Mouse (Mus musculus) right cerebral cortex, postnatal 10 days (tissue): ENCODE data around the gene Rps8.
"Not testable (repeated sequence)": the region's sequence is repeated elsewhere in the genome, so short reads cannot be mapped to it uniquely, and the experiment has no call there.

Experiments
- DNase-seq, 2 experiments: peaks; one replicate each; pipeline ENCODE4 v3.0.0; 2021; ENCODE audit warnings: low spot score in 2 of 2

The Rps8 gene

GRCm38 (mm10) chr4:117155792-117156355, at the start of gene Rps8:
Gene Rps8 (minus strand): TSS chr4:117156243.
- peak; percentile 92 for DNase-seq

- no peak for DNase-seq
Observed at GRCm38 (mm10) chr4:117202992-117203354, 46.9 kb upstream of the Rps8 start.

- no peak for DNase-seq
Observed at GRCm38 (mm10) chr4:117202046-117202991, 46.3 kb upstream of the Rps8 start.

GRCm38 (mm10) chr4:117191804-117192203, 35.8 kb upstream of the Rps8 start:
- DNase-seq: no peak

GRCm38 (mm10) chr4:117190660-117191059, 34.6 kb upstream of the Rps8 start:
- no peak for DNase-seq

GRCm38 (mm10) chr4:117189856-117190543, 34.0 kb upstream of the Rps8 start:
- peak; percentile 36 to 63 for DNase-seq

- DNase-seq: peak; percentile 87 to 91
Observed at GRCm38 (mm10) chr4:117189382-117189855, 33.4 kb upstream of the Rps8 start.

- DNase-seq: no peak
Observed at GRCm38 (mm10) chr4:117188969-117189368, 32.9 kb upstream of the Rps8 start.

- not testable (repeated sequence) for DNase-seq
Observed at GRCm38 (mm10) chr4:117182759-117183096, 26.7 kb upstream of the Rps8 start.

- DNase-seq: peak; percentile 96
Observed at GRCm38 (mm10) chr4:117181863-117182758, 26.1 kb upstream of the Rps8 start, which contains the start of gene Kif2c. Gene Kif2c (minus strand): TSS chr4:117182639.

- DNase-seq: no peak
Observed at GRCm38 (mm10) chr4:117169936-117170335, 13.9 kb upstream of the Rps8 start.

GRCm38 (mm10) chr4:117161183-117161582, 5.1 kb upstream of the Rps8 start:
- no peak for DNase-seq

- no peak for DNase-seq
Observed at GRCm38 (mm10) chr4:117159666-117160065, 3.6 kb upstream of the Rps8 start.

GRCm38 (mm10) chr4:117156372-117156771, 329 bp upstream of the Rps8 start:
- no peak for DNase-seq

GRCm38 (mm10) chr4:117155020-117155791, 837 bp downstream of the Rps8 start:
- peak in 1 of 2 experiments; percentile 33 for DNase-seq

GRCm38 (mm10) chr4:117152714-117153113, 3.3 kb downstream of the Rps8 start:
- peak in 1 of 2 experiments; percentile 24 for DNase-seq

- DNase-seq: no peak
Observed at GRCm38 (mm10) chr4:117151416-117151815, 4.6 kb downstream of the Rps8 start.

- no peak for DNase-seq
Observed at GRCm38 (mm10) chr4:117150212-117150733, 5.8 kb downstream of the Rps8 start.

GRCm38 (mm10) chr4:117149291-117150211, 6.5 kb downstream of the Rps8 start:
- DNase-seq: peak in 1 of 2 experiments; percentile 23
